Mouse (Mus musculus) forebrain, embryonic 10.5 days (tissue): ENCODE measurements around the gene Slc24a3. TPM values are rescaled to one million over a fixed set of nuclear protein-coding genes. Genes with fewer than 3 reads are reported as not detected.

Experiments
- DNase-seq: peaks from one replicate; pipeline ENCODE4 v3.0.0-alpha.2; 2017; ENCODE audit warnings: low spot score; ENCODE audit errors: extremely low spot score
- H3K27ac ChIP-seq: fragments of 300-500 bp; sonication (generic); 2 replicates; pipeline ENCODE4 v1.5.1; 2016; ENCODE audit warnings: mild to moderate bottlenecking
- H3K27me3 ChIP-seq: fragments of 300-500 bp; sonication (generic); 2 replicates; pipeline ENCODE4 v1.6.1; 2016; ENCODE audit warnings: mild to moderate bottlenecking; ENCODE audit not compliant: poor library complexity, severe bottlenecking
- H3K36me3 ChIP-seq: fragments of 300-500 bp; sonication (generic); replicated peaks from 2 replicates; pipeline ENCODE4 v1.6.1; 2016; ENCODE audit warnings: mild to moderate bottlenecking, moderate library complexity
- H3K4me1 ChIP-seq: fragments of 300-500 bp; sonication (generic); 2 replicates; pipeline ENCODE4 v1.6.1; 2016
- H3K4me3 ChIP-seq: fragments of 300-500 bp; sonication (generic); 2 replicates; pipeline ENCODE4 v1.5.1; 2016; ENCODE audit warnings: mild to moderate bottlenecking, moderate library complexity
- H3K9me3 ChIP-seq: fragments of 300-500 bp; sonication (generic); 2 replicates; pipeline ENCODE4 v1.6.1; 2016; ENCODE audit warnings: mild to moderate bottlenecking, moderate library complexity
- WGBS: fragments of 180-500 bp; shearing (Covaris S2); methylation state at CpG from one replicate; pipeline ENCODE4 v1.1.7; 2016; 5-methylcytosine and 5-hydroxymethylcytosine counted together
- polyA plus RNA-seq: library from polyadenylated mRNA; unstranded; fragments of >200 nt; fragmentation: Nextera tagmentation; extraction: Ambion mirVana; gene quantifications from 2 replicates; pipeline ENCODE4 v1.2.1, GENCODE M21; 2016

Gene Slc24a3
- polyA plus RNA-seq, 1 experiment from 2014 or later: 0.16 TPM

GRCm38 (mm10) chr2:145683536-145683935, 516.0 kb downstream of the Slc24a3 start:
- 93% methylated on average over 3 of the region's 3 CpGs for WGBS
- Histone ChIP-seq H3K27me3 (no peaks in the 10 kb centered on the region), H3K4me1 (peaks cover 5% of the 10 kb centered on the region; the same call in 1 of the 2 replicates), H3K4me3 (no peak overlapping the region), H3K9me3 (no peaks in the 10 kb centered on the region), H3K36me3 (no peaks in the 10 kb centered on the region), H3K27ac (no peak overlapping the region)
- no peak for DNase-seq

DNA sequence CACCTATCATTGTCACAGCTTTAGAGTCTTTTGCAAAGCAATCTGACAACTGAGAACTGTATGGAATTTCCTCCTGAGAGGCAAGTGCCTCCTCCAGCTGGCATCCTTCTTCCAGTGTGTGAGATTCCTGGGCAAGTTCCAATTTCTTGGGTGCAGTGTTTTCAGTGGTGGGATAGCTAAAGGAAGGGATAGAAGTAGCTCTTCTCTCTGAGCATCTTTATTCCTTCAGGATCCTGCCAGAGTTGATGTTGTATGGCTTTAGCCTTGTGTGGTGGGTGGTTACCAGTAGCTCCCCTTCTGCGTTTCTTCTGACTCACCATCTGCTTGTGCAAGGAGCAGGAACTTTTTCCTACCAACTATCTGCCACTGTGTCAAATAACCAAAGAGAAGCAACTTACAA, 516.6 kb downstream of the Slc24a3 start:
- 91% methylated on average over 1 of the region's 1 CpGs for WGBS
- Histone ChIP-seq H3K9me3 (no peaks in the 10 kb centered on the region), H3K27ac (no peak overlapping the region), H3K4me1 (no peaks in the 10 kb centered on the region), H3K36me3 (no peaks in the 10 kb centered on the region), H3K4me3 (no peak overlapping the region), H3K27me3 (no peaks in the 10 kb centered on the region)
- DNase-seq: no peak

DNA sequence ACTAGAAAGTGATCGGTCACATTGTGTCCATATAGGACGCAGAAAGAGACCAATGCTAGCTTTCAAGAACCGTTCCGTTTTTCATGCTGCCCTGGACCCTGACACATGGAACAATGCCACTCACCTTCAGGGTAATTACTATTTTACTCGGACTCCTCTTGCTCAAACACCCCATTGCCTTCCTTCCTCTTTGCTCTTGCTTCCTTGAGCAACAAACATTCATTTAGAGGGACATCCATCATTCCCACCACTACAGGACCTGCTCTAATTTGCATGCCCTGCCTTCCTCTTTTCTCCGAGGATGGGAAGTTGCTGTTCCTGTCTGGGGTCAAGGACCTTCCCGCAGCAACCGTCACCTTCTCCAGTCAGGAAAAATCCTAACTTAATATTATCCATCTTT, 517.3 kb downstream of the Slc24a3 start:
- Histone ChIP-seq H3K4me3 (no peak overlapping the region), H3K36me3 (no peaks in the 10 kb centered on the region), H3K9me3 (no peaks in the 10 kb centered on the region), H3K4me1 (peaks cover under 1% of the 10 kb centered on the region), H3K27ac (no peak overlapping the region), H3K27me3 (no peaks in the 10 kb centered on the region)
- DNase-seq: no peak
- 90% methylated on average over 8 of the region's 8 CpGs for WGBS

GRCm38 (mm10) chr2:145686017-145686416, 518.5 kb downstream of the Slc24a3 start:
- Histone ChIP-seq H3K27me3 (no peaks in the 10 kb centered on the region), H3K4me1 (peaks cover 5% of the 10 kb centered on the region)
- WGBS: 89% methylated on average over 4 of the region's 4 CpGs

GRCm38 (mm10) chr2:145691367-145692009, 523.9 kb downstream of the Slc24a3 start:
- WGBS: 91% methylated on average over 10 of the region's 10 CpGs
- H3K27ac ChIP-seq: no peak overlapping the region
- no peaks in the 10 kb centered on the region for H3K27me3 ChIP-seq
- no peaks in the 10 kb centered on the region for H3K9me3 ChIP-seq
- H3K36me3 ChIP-seq: no peaks in the 10 kb centered on the region
- H3K4me3 ChIP-seq: no peak overlapping the region
- no peak for DNase-seq
- peaks cover 5% of the 10 kb centered on the region for H3K4me1 ChIP-seq

More at GRCm38 (mm10) chr2:145686017-145686416, 518.5 kb downstream of the Slc24a3 start:
- Histone ChIP-seq H3K9me3 (no peaks in the 10 kb centered on the region), H3K4me3 (no peak overlapping the region), H3K36me3 (no peaks in the 10 kb centered on the region), H3K27ac (no peak overlapping the region)
- DNase-seq: no peak
